Mouse (Mus musculus): ENCODE data around the gene Ifnab.

DNA sequence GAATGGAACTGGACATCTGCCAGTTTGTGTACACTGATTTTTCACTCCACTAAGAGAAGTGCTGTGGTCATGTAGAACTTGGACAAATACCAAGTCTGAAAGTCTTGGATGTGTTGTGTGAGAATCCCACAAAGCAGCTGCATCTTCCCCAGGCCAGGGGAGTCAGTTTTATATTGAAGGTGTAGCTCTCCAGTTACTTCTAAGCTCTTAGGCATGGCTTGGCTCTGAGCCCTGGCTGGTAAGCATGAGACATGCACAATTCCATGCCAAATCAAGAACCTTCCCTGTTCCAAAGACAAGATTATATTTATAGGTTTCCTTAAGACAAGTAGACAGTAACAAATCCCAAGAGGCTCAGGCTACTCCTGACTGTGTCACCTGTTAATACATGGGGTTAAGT is 23.9 kb upstream of the Ifnab start:
- TF ChIP-seq CTCF (IDR thresholded peaks at IDR 0.05) (no peak), EP300 (IDR thresholded peaks at IDR 0.05) (no peak)

All from lung, postnatal 0 days (tissue).